Mouse (Mus musculus) layer of hippocampus, postnatal 14 days (tissue): ENCODE measurements at regions not wholly inside any gene's neighbourhood (a gene's known extent, or its start where the extent isn't known, plus 50 kb on each side); places are given as distances from the start of the nearest gene placed in this dataset.
"Not testable (repeated sequence)": the region's sequence is repeated elsewhere in the genome, so short reads cannot be mapped to it uniquely, and the experiment has no call there.

Experiments
- DNase-seq, 2 experiments: peaks; one replicate each; pipeline ENCODE4 v3.0.0; 2021 to 2022; ENCODE audit warnings: low spot score in 2 of 2, mixed read lengths in 1 of 2

DNA sequence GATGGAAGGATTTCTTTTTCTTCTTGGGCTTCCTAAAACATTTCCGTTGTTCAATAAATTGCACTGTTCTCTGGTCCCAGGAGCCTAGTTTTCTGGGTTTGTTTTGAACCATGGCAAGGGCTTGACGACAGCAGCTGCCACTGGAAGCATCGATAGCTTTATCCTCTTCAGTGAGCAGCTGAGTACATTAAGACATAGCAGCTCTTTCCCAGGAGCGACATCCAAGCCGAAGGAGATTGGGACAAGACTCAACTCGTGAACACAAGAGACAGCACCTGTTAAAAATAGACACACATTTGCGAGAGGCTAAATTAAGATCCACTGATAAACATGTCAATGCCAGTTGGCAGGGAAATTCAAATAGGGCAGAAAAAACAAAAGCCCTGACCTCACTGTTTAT lies 194.7 kb upstream of the Rhobtb1 start:
- DNase-seq: no peak

DNA sequence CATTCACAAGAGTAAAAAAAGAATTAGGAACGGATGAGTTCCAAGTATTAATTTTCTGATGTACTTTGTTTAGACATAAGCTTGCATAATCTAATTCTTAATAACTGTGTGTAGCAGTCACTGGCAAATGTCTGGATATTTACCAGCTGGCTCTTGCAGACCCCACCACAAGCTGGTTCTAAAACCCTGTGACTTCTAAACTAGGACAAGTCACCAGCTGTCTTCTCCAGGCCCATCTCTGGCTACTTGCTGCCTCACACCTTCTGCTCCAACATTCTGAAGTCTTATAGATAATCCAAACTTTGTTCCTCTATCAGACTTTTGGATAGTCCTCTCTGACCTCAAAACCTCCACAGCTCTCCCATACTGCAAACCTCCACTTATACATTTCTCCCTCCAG lies 189.9 kb upstream of the Rhobtb1 start:
- DNase-seq: no peak

DNA sequence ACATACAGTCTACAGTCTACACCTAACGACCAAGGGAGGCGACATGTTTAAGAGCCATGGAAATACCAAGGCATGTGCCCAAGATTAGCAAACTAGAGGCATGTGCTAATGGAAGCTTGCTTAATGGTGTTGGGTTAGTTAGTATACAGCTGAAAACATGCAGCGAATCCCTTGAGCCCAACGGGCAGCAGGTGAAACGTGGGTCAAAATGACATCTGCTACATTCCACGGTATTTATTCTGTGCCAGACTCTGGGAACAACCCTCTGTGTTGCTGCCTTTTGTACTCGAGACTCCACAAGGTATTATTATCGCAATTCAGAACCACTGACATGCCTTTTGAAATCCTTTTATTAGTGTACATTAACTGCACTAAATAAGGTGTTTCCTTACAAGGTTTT lies 188.1 kb upstream of the Rhobtb1 start:
- no peak for DNase-seq

DNA sequence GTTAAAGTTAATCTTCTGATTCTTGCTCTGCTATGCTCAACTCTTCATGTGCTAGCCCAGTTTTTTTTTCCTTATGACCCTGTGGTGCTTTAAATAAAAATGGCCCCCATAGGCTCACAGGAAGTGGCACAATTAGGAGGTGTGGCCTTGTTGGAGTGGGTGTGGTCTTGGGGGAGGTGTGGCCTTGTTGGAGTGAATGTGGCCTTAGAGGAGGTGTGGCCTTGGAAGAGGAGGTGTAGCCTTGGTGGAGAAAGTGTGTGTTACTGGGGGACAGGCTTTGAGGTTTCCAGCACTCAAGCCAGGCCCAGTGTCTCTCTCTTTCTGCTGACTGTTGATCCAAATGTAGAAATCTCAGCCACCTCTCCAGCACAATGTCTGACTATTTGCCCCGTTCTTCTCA lies 186.0 kb upstream of the Rhobtb1 start:
- no peak for DNase-seq

DNA sequence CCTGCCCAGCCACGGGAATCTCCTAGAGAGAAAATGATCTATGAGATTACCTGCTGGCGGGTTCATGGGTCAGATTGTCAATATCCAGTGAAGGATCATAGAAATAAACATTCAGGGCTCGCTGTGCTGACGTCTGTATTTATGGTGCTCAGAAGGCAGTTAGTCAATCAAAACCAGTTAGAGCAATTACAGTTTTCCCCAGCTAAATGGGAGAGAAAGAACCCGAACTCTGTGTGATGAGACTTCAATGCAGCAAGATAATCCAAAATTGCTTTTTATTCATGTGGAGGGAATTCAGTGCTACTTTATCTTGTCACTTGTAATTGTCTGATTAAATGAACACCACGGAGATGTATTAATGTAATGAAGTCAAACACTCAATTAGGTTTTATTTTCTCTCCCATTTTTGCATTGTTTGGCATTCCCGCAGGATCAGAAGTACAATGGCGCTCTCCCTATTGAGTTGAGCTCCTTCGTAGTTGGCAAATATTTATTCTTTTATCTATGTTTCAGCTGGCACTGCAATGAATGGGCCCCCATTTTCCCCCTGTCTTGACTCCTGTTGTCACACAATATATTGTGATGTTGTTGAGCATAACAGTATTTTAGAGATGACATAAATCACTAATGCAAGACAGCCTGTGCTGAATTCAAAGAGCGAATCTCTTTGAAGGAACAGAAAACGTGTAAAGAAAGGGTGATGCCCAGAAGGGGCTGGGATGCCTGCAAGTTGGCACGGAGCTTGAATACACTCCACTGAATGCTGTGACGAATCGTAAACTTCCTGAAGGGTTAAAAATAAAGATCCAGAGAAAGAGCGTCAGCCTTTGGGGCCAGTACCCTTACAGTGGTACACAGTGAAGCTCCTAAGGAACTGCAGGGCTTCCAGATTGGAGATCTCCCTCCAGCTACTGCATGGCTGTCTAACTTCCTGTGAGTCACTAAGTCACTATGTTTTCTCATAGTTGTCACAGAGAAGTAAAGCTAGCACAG lies 183.0 kb upstream of the Rhobtb1 start:
- no peak for DNase-seq

DNA sequence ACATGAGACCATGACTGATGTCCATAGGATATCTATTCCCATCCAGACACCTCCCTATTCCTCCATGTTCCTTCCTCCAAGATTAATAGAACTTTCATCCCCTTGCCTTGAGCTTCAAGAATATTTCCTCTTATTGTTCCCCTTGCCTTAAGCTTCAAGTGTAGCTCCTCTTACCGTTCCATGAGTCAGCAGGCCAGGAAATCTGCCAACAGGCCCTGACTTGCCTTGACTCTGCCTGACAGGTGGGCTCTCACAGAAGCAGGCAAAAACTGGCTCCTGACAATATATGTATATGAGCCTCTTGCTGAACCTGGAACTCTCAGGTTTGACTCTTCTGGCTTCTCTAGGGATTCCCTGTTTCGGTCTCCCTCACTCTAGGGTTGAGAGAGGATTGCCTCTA lies 180.7 kb upstream of the Rhobtb1 start:
- no peak for DNase-seq

DNA sequence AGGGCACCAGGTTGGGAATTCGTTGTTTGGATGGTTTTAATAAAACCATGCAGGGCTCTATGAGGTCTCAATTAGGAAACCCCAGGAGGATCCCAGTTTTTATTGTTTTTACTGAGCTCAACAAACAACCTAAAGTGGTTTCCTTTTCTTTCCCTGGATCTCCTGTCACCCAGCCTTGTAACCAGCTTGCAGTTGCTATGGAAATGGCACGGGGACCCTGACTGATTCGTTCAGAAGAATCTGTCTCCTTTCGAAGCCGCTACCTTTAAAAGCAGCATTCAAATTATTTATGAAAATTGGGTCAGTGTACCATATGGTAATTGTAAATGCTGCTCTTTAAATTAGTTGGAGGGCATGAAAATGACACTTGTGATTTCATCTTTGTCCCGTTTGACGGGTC lies 176.5 kb upstream of the Rhobtb1 start:
- no peak for DNase-seq

DNA sequence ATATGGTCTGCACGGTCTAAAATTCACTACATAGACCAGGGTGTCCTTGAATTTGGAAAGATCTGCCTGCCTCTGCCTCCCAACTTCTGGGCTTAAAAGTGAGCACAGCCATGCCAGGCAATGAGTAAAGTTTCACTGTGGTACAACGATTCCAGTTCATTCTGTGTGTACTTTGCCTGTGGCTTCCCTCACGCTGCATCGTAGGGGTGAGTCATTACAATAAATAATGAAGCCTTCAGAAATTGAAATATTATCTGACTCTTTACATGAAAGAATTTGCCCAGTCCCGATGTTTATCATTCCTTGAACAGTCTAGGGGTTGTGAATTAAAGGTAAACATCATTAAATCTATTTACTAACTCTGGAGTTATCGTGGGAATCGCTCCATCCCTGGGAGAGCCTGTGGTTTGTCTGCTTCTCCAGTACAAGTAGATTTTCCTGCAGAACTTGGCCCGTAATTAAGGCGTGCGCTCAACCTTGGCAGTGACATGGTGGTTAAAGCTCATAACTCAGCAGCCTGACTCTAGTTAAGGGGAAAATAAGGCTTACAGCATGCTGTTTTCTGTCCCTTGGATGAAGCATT lies 174.7 kb upstream of the Rhobtb1 start:
- no peak for DNase-seq

DNA sequence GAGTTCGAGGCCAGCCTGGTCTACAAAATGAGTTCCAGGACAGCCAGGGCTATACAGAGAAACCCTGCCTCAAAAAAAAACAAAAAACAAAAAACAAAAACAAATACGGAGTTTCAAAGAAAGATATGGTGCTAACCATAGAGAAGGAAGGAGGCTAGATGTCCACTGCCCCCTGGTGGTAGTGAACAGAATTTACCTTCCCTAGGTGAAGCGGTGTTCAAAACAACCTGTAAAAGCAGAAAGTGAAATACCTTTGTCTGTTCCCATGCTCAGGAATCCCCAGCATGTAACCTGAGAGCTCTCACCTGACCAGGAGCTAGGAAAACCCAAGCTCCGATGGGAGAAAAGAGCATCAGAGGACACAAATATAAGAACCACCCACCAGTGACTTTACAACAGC lies 173.1 kb upstream of the Rhobtb1 start:
- no peak for DNase-seq

DNA sequence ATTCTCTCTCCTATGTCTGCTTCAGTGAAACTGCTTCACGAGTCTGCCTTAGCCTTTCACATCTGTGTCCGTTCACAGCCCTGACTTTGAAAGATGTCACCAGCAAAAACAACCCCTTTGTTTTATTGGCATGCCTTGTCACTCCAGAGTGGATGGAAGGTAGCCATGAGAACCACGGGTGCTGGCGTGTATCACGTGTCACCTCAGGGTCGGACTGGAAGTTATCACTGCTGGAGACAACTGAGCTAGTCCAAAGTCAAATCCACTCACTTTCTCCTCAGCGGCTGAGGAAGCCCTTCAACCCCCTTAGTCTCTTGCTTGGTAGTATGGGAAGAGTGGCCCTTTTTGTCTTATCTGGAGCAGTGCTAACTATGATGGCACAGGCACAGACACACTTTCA lies 171.3 kb upstream of the Rhobtb1 start:
- DNase-seq: no peak

DNA sequence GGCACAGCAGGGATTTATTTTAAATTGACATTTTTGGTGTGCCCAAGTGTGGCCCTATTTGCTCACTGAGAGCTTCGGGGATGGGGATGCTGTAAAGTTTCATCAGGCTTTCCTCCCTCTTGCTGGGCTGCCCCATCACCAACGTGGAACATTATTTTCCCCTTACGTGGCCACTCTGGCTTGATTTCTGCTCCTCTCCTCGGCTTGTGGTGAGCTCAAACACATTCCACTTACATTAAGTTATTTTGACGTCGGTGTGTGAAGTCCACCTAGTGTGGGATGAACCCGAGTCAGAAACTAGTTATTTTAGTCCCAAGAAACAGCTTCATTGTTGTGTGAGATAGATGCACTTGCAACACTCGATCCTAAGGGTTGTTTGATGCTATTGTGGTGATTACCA lies 168.9 kb upstream of the Rhobtb1 start:
- DNase-seq: no peak

DNA sequence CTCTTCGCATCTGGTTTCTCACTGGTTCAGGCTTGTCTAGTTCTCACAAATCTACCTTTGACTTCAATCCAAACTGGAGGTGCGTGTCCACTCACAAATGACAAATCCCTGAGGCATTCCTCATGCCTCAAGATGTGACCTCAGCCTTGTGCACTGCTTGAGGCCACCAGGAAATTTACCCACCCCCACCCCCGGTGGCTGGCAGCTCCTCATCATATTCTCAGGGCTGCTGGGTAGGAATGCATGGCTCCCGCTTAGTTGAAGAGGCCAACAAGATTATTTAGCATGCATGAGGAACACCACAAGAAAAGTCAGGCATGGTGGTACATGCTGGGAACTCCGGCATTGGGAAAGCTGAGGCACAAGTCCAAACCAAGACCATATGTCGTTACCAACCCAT lies 160.7 kb upstream of the Rhobtb1 start:
- DNase-seq: no peak

DNA sequence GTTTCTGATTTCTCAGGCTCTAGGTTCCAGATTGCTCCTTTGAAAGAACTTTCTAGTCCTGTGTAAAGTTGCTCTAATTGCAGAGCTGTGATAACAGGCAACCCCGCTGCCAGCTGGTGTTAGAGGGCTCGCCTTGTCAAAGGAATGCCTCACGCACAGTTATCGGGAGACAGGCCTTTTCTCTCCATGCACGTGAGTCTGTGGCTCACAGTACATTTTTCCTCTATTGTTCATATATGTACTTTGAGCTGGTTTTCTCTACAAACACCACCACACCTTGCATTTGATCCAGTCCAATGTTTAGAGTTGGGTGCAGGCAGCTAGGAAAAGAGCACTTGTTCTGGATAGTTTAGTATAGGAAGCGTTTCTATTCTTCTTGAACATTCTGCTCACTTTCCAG lies 151.6 kb upstream of the Rhobtb1 start:
- DNase-seq: no peak

DNA sequence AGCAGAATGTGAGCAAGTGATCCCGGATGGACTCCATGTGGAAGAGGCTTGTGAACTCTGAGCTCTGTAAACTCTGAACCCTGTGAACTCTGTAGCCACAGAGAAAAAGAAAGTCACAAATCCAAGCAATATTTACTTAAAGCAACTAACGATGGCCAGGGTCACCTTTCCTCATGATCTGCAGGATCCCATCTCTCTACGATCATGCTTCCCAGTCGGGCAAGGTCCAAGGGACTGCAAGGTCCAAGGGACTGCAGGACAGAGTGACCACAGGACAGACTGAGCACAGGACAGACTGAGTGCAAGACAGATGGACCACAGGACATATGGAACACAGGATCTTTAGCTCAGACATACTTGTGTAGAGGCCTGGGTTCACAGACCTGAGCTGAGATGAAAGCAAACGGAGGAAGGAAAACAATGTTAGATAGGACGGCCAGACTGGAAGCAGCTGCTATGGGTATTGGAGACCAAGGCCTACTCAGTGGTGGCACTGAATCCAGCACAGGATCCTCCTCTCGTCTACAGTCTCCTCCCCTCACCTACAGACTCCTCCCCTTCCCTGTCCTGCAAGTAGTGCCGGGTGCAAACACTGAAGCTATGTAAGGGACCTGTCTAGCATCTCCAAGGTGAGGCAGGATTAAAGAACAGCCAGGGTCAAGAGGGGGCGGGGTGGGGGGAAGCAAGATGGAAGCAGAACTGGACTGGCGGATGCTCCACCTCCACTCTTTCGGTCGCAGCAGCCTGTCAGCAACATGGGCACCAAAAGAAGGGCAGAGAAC lies 149.4 kb upstream of the Rhobtb1 start:
- no peak for DNase-seq

DNA sequence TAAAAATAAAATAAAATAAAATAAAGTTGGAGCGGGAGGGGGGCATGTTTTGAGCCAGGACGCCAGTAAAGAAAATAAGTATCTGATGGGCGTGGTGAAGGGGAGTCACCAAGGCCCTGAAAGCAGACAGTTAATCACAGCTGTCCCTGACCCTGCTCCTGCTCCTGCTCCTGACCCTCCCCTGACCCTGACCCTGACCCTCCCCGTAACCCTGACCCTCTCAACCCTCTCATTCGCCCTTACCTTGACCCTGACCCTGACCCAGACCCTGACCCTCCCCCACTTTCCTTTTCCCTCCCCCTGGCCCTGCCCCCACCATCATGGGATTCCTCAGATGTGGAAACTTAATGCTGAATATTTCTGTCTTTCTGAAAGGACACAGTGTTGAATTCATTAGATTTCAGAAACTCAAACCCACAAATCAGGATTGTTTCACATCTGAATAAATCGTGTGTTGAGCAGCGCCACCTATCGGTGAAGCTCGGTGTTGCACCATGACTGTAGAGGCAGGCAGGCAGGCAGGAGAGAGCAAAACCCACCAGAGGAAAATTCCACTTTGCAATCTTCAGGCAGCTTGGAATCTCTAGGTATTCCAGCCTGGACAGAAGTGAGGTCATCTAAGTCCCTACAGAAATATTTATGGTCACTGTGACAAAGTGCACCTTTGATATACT lies 145.9 kb upstream of the Rhobtb1 start:
- DNase-seq: peak; percentile 90 to 92

DNA sequence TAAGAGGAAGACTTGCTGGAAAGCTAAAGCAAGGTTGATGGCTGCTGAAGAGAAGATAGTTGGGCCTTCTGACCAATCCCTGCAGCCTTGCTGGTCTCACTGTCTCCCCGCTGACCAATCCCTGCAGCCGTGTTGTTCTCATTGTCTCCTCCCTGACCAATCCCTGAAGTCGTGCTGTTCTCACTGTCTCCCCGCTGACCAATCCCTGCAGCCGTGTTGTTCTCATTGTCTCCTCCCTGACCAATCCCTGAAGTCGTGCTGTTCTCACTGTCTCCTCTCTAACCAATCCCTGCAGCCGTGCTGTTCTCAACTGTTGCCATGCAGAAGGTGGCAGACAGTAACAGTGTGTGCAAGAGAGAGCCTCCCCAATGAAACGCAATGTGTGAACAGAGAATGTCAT lies 142.6 kb upstream of the Rhobtb1 start:
- DNase-seq: not testable (repeated sequence)

DNA sequence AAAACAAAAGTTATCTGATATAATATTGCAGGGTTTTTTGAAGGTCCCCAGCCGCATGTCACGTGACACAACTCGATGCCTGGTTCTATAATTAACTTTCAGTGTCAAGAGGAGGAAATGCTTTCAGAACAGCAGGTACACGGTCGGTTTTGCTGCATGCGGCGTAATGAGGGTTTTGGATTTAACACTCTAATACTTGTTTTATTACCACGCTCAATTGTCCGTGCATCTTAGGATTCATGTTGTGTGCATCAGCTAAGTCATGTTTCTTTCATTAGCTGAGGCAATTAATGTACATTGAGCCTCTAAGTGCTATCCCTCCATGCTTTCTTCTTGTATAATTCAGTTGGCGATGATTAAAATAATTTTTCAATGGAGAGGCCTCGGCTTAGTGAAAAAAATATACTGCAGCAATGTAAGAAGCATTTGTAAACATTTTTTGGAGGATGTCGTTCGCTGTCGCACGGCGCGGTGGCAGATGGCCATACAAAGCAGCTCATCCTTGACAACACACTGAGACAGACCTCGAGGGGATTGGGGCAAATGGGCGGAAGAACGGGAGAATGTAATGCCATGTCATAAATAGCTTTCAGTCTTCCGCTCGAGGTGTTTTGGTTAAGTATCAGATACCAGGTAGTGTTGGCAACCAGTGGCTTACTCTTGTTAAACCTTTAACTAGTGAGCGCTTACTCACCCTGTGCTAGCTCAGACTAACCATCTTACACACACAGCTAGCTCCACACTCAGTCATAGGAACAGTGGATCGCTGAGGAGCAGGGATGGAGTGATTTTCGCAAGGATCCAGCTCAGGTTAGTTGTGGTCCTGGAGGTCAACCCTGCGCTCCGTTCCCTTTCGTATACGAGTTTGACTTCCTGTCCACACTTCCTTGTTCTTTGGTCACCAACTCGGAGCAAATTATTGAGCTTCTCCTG lies 130.2 kb upstream of the Rhobtb1 start:
- DNase-seq: no peak

DNA sequence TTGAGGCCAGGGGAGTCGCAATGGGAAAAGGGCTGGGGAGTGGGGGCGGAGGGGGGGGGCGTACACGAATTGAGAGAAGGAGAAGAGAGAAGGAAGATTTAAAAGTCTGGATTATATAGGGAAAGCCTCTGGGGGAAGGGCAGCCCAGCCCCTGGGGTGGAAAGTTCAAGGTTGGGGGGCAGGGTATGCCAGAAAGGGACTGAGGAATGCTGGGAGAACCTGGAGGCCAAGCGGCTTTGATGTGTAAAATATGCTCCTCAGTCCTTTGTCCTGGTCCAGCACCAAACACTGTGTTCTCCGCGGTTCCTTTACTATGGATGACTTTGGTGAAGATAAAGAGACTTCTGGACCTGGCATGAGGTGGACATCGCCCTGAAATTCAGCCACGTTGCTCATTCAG lies 117.8 kb upstream of the Rhobtb1 start:
- DNase-seq: no peak

DNA sequence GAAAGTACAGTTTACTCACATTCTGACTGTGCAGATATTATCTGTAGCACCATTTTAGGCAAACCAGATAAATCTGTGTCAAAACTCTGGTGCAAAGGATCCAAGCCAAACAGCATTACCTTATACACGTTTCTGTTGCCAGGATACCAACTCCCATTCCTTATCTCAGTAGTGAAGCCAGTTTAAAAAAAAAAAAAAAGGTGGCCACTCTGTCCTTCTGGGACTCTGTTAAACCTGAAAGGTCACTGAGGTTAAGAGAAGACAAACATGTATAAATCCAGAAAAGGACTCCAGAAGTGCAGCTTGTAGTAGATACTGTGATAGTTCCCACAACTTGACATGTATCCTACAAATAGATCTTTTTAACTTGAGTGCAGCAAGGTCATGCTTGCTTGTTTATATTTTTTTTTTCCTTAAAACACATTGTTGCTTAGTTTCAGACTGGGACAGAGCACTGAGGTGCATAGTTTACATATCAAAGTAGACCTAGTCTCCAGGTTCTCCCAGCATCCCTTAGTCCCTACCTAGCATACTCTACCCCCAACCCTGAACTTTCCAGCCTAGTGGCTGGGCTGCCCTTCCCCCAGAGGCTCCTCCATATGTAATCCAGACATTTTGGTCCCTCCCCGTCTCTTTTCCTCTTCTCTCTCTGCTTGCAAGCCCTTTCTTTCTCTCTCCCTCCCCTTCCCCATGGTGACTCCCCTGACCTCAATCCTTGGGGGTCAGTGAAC lies 116.7 kb upstream of the Rhobtb1 start:
- DNase-seq: no peak

DNA sequence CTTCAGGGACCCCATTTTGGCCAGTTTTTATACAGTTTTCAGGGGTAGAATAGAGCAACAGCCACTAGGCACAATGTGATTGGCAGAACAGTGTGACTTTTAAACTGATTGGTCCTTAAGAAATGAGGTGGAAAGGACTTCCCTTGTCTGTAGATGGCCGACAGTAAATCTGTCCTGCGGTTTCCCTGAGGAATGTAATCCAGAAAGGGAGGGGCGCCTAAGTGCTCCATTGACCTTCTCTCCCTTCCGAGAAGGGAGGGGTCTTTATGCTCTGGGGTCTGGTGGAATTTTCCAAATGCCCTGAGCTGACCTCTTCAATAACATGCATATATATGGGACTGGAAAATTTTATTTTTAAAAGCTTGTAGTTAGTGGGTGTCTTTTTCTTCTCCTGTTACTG lies 115.7 kb upstream of the Rhobtb1 start:
- not testable (repeated sequence) for DNase-seq
